Mouse (Mus musculus): ENCODE measurements around the gene Mlxipl.

Gene Mlxipl

DNA sequence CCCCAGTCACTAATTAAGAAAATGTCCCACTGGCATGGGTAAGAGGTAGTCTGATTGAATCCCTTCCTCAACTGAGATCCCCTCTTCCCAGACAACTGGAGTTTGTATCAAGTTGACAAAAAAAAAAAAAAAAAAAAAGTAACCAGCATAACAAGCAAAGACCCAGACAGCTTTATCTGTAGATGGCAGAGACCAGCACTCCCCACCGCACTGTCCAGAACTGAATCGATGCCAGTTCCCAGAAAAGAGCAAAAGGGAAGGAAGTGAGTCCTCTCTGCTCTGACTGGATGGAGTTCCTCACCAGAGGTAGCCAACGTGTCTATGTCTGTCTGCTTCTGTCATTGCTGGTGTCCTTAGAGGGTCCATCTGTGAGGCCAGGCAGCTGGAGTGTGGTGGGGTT lies 55.8 kb downstream of the Mlxipl start:
- DNase-seq (ENCODE audit: low read depth, low spot score), result no peak

DNA sequence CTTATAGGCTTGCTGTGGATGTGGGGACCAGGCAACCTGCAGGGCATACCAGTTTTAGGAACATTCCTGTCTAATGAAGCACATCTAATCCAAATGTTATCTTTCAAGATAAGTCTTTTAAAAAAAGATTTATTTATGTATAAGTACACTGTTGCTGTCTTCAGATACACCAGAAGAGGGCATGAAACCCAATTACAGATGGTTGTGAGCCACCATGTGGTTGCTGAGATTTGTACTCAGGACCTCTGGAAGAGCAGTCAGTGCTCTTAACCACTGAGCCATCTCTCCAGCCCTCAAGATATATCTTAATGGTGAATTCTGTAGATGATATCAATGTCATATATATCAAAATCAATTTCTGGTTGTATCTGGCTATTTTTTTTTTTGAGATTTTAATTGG lies 56.3 kb downstream of the Mlxipl start:
- peak; percentile 45 for DNase-seq (ENCODE audit: low read depth, low spot score)

DNA sequence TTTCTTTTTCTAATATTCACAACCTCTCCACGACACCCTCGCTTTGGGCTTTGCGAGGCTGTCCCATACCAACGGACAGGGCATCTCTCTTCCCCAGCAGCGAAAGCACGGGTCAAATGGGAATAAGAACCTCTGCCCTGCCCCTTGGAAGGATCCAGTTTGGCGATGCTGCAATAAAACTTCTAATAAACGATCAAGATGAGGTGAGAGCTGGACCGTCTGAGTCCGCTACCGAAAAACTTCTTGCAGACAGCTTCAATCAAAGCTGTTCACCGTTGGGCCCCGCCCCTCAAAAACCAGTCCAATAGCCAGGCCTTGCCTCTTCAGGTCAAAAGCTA lies 59.0 kb downstream of the Mlxipl start:
- DNase-seq (ENCODE audit: low read depth, low spot score), result no peak

DNA sequence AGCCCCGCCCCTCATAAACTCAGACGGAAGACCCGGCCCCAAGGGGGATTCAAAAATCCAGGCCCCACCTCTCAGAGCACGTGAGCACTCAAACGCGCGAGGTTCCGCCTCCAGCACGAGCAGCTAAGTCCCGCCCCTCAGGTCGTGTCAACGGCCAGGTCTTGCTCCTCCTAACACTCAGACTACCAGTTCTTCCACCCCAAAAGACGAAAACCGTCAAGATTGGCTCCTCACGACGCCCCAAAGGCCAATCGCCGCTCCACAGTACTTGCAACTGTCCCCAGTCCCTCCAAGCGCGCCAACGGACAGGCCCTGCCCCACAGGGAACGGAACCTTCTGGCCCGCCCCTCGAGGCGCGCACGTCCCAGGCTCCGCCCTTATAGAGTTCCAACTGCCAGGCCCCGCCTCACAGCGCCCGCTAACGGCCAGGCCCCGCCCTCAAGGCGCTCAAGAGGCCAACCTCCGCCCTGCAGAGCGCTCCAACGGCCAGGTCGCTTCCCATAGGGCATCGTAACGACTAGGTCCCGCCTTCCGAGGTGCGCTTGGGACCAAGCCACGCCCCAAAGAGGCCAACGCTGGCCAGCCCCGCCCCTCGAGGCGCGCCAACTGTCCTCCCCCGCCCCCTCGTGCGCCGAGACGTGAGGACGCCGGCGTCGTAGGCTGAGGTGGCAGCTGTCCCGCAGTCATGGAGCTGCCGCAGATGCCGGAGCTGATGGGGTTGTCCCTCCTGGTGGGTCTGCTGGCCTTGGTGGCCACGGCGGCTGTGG lies 59.5 kb downstream of the Mlxipl start, which contains the start of gene Tbl2:
Gene Tbl2 (plus strand): TSS at position 605 of the 767 bp plus-strand sequence.
- peak; percentile 100 for DNase-seq (ENCODE audit: low read depth, low spot score)

DNA sequence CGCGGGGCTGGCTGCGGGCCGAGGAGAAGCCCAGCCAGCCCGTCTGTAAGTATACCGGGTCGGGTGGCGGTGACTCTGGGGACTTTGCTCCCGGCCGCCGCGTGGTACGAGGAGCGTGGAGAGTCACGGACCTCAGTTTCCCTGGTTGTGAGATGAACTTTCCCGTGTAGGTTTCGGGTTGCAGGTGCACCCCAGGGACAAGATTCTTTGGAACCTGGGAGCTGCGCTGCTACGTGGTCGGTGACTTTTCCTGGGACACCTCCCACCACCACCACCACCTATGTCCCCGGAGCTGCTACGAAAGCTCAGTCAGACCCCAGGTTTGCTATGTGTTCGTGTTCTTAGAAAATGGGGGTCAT lies 60.1 kb downstream of the Mlxipl start:
- DNase-seq (ENCODE audit: low read depth, low spot score), result peak; percentile 32

DNA sequence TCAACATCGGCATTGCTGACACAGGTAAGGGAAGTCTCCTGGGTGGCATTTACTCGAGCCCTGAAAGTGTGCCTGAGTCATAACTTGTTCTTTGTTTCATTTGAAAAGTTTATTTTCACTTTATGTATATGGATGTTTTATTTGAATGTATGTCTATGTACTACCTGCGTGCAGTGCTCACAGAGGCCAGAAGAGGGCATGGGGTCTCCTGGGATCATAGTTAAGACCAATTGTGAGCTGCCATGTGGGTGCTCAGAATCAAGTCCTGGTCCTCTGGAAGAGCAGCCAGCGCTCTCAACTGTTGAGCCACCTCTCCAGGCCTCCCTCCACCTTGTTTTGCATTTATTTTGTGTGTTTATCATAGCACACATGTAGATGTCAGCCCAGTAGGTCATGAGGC lies 66.8 kb downstream of the Mlxipl start:
- DNase-seq (ENCODE audit: low read depth, low spot score), result peak; percentile 31

- DNase-seq (ENCODE audit: low read depth, low spot score), result peak; percentile 56
Observed at GRCm38 (mm10) chr5:135161221-135161620, 71.5 kb downstream of the Mlxipl start.

DNA sequence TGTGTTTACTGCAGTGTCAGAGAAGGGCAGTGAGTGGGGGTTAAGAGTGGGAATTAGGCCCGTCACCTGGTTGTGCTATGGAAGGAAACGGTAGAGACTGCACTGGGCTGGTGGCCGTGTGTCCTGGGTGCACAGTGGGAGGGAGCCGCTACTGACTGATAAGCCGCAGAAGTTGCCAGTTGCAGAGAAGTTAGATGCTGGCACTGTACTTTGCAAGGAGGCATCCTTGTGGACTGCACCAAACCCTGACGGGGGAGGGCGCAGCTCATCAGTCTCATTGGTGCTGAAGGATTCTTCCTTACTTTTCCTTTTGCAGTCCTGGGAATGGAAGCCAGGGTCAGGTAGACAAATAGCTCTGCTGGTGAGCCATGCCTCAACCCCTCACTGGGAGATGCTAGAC lies 72.0 kb downstream of the Mlxipl start:
- DNase-seq (ENCODE audit: low read depth, low spot score), result no peak

GRCm38 (mm10) chr5:135162361-135162760 lies 72.7 kb downstream of the Mlxipl start:
- DNase-seq (ENCODE audit: low read depth, low spot score), result no peak

DNA sequence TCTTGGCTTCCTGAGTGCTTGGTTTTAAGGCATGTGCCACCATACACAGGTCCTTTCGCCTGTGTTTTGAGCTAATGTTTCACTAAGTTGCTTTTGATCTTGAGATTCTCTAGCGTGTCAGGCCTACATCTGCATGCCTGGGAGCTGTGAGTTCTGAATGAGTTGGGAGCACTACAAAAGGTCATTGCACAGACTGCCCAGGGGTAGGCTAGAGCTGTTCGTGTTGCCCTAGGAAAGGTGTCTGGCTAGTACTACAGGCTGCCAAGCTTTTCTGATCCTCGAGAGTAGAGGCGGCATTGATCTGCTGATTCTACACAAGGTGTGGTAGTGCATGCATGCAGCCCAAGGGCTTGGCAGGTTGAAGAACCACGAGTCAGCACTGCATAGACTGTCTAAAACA lies 73.1 kb downstream of the Mlxipl start:
- no peak for DNase-seq (ENCODE audit: low read depth, low spot score)

DNA sequence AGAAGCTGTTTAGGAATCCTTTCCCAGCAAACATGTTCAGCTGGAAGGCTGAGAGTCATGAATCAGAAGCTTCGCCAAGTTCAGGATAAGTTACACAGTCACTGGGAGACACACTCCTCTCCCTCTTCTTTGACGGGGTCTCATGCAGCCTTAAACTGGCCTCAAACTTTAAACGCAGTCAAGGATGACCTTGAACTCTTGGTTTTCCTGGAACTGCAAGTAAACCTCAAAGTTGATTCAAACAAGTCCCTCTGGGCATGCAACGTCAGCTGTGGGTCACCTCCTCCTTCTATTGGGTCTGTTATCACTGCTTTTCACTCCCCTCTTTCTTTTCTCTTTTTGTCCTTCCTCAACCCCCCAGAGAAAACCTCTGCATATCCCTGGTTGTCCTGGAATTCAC lies 77.2 kb downstream of the Mlxipl start:
- DNase-seq (ENCODE audit: low read depth, low spot score), result no peak

- no peak for DNase-seq (ENCODE audit: low read depth, low spot score)
Observed at GRCm38 (mm10) chr5:135167469-135167868, 77.8 kb downstream of the Mlxipl start.

DNA sequence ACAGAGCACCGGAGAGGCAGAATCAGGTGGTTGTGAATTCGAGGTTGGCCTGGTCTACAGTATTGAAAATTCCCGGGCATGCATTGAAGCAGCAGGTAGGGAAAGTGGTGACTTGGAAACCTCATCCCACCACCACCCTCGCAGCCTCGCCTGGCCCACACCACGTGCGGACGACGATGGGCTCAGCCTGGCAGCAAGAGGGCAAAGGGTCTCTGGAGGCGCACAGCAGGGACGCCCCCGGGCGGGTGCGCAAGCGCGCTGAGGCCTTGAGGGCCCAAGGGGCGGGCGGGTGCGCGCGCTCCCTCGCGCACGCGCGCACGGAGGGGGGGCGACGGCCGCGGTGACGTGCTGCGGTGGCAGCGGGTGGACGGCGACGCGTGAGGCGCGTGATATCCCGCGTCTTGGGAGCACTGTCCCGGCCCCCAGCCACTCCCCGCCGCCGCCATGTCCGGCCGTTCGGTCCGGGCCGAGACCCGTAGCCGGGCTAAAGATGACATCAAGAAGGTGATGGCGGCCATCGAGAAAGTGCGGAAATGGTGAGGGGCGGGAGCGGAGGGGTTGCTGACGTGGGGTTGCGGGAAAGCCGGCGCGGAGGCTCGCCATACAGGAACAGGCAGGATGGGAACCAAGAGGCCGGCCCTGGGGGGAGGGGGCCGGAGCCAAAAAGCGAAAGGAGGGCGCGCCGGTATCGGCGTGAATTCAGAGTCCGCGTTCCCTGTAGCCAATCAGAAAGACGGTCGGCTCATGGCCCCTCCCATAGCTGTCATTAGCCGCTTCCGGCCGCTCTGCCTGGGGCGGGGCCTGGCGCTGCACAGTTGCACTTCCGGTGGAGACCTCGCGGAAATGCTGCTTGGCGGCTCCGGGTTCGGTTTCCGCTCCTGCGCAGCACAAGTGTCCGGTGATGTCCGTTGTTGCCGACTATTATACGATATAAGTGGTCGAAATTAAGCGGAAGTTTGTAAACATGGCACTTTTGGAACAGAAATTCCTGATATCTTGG lies 78.7 kb downstream of the Mlxipl start, which contains the start of gene Bcl7b:
Gene Bcl7b (plus strand): TSS at position 221 of the 1,000 bp plus-strand sequence.
- DNase-seq (ENCODE audit: low read depth, low spot score), result peak; percentile 99

DNA sequence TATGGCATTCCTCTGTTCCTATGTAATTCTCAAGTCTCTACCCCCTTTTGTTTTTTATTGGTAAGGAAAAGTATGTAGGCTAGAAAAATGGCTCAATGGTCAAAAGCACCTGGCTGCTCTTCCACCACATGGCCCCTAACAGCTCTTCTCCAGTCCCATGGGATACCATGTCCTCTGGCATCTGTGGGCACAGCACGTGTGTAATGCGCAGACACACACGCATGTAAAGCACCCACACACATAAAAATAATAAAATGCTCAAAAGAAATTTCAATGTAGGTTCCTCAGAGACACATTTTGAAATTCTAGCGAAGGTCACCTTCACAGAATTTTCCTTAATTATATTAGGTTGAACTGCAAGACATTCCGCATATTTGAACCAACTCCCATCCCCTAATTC lies 79.8 kb downstream of the Mlxipl start:
- peak; percentile 30 for DNase-seq (ENCODE audit: low read depth, low spot score)

GRCm38 (mm10) chr5:135171688-135172220 lies 82.1 kb downstream of the Mlxipl start:
- peak; percentile 59 for DNase-seq (ENCODE audit: low read depth, low spot score)

GRCm38 (mm10) chr5:135172986-135173385 lies 83.3 kb downstream of the Mlxipl start:
- DNase-seq (ENCODE audit: low read depth, low spot score), result no peak

DNA sequence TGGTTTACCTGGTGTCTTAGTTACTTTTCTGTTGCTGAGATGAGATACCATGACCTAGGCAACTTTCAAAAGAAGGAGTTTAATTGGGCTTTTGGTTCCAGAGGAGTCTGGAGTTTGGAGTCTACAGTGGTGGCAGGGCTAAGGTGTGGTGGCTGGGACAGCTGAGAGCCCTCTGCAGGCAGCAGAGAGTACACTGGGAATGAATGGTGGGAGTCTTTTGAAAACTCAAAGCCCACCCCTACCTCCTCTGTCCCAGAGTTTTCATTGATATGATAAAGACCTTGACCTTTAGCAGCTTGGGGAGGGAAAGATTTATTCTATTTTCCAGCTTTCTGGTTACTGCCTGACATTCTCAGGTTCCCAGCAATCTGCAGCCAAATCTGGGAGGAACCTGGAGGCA lies 85.4 kb downstream of the Mlxipl start:
- no peak for DNase-seq (ENCODE audit: low read depth, low spot score)

DNA sequence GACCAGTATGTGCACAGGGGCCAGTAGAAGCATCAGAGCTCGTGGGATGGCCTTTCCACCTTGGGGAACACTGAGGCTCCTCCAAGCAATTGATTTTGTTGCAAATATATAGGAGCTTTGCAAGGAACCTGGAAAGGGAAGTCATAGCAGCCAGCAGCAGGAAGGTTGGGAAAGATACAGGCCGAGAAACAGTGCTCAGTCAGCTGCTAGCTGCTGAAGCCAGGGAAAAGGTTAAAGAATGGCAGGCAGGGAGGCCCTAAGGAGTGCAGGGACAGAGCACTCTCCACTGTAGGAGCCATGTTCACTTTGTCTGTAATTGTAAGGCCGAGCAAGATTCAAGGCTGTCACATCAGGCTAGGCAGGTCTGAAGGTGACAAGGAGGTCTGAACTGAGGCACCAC lies 88.8 kb downstream of the Mlxipl start:
- no peak for DNase-seq (ENCODE audit: low read depth, low spot score)

DNA sequence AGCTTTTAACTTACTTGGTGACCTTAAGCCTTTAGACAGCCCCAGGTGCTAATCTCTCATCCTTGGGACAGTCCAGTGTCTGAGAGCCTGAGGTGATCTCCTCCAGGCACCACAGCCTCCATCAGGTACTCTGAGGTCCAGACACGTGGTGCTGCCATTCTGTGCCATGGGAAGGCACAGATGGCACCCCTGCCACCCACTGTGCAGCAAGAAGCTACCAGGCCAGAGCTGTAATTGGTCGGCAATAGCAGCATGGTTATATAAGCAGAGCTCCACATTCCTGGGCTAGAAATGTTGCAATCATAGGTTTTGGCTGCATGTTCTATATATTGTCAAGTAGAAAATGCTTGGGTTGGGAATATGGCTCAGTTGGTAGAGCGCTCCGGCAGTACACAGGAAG lies 89.3 kb downstream of the Mlxipl start:
- no peak for DNase-seq (ENCODE audit: low read depth, low spot score)

GRCm38 (mm10) chr5:135179616-135180015 lies 89.9 kb downstream of the Mlxipl start:
- DNase-seq (ENCODE audit: low read depth, low spot score), result no peak

GRCm38 (mm10) chr5:135180796-135181195 lies 91.1 kb downstream of the Mlxipl start:
- DNase-seq (ENCODE audit: low read depth, low spot score), result no peak

DNA sequence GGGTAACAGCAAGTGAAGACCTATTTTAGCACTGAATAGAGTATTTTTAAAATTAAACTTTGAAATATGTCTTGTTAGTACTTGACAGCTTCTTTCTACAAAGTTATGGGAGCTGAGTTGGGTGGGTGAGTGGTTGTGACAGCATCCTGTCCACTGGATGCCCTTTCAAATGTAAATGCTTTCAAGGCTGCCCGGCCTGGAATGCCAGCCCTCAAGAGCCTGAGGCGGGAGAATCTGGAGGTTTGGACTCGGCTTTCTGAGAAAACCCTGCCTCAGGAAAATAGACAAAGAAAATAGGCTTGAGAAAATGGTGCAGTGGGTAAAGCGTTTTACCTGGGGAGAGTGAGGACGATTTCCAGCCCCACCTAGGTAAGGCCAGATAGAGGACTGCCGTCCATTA lies 92.1 kb downstream of the Mlxipl start:
- DNase-seq (ENCODE audit: low read depth, low spot score), result no peak
